Mouse (Mus musculus) brain, embryonic 18.5 days (tissue): ENCODE measurements around the gene Slco2a1.

Experiments
- DNase-seq: peaks from one replicate; pipeline ENCODE4 v3.0.0-alpha.2; 2012; ENCODE audit warnings: low read depth, low spot score

The Slco2a1 gene

DNA sequence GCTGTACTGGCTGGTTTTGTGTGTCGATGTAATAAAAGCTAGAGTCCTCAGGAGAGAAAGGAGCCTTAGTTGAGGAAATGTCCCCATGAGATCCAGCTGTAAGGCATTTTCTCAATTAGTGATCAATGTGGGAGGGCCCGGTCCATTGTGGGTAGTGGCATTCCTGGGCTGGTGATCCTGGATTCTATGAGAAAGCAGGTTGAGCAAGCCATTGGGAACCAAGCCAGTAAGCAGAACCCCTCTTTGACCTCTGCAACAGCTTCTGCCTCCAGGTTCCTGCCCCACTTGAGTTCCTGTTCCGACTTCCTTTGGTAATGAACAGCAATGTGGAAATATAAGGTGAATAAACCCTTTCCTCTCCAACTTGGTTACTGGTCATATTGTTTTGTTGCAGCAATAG lies 6.1 kb upstream of the Slco2a1 start:
- no peak for DNase-seq

DNA sequence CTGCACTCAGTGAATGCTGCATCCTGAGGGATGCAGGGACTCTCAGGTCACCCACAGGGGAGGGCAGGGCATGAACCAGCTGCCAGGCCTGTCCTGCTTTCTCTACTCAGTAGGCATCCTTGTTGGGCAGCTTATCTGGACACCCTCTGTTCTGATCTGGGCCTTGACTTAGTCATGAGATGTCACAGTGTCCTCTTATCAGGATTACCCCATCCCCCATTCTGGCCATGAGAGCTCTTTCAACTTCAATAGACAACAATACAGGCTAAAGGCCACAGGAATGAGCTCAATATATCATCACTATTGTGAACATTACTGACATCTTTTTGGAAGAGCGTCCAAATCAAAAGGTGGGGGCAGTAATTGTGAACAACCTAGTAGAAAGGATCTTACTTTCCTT lies 3.4 kb upstream of the Slco2a1 start:
- no peak for DNase-seq

DNA sequence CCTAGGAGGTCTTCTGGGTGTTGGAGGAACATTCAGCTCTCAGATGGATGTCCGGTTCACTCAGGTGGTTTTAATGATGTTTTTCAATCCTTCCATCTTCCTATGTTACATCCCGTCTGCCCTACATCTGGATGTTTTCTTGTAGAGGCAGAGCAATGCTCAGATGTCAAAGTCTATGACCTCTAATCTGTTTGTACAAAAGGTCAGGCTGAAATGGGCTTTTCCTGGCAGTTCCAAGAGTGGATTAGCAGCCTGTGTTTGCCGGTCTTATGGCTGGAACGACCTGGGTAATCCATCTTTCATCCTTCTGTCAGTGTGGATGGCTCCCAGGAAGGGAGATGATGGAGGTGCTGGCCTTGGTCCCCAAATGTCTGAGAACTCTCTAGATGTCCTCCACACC lies 2.6 kb upstream of the Slco2a1 start:
- DNase-seq = no peak

DNA sequence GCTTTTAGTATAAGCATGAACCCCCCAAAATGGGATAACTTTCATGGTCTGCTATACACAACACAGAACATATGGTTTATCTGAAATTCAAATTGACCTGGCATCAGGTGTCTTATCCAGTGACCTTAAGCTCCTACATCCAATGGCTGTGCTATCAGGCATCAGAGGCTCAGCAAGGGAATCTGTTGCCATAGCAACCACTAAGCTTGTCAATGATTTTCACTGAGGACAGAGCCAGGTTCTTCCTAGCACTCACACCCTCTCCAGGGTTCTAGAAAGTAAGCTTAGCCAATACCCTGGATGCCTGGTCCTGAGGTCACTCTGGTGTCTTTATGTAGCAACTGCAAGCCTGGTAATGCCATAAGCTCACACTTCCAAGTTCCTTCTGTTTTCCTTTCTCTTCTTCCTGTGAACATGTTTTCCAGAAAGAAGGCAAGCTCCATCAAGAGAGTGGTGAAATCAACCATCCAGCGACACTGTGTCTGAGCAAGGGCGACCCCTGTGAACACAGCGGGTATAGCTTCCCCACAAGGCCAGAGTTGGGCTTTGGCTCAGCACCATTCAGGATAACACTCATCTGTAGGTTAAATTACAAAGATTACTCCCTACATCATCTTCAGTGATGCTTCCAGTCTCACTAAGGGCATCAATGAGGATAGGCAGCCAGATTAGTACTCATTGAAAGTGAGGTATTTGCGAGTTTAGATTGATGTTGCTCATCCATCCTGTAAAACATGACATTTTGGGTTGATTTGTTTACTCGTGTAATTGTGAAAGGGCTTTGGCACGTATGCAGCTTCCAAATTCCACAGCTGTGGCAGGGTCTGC lies 2.0 kb downstream of the Slco2a1 start:
- DNase-seq = peak; percentile 36

DNA sequence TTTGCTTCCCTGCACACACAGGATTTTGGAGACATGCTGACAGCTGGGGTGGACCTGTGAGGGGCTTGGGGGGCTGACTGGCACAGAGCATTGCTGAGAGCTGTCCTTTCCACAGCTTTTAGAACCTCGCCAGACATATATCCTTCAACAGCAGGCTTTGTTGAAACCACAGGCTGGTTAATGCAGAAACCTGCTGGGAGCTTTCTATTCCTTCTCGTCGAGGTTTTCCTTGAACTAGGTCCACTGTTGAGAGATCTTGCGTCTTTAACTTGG lies 2.6 kb downstream of the Slco2a1 start:
- no peak for DNase-seq

DNA sequence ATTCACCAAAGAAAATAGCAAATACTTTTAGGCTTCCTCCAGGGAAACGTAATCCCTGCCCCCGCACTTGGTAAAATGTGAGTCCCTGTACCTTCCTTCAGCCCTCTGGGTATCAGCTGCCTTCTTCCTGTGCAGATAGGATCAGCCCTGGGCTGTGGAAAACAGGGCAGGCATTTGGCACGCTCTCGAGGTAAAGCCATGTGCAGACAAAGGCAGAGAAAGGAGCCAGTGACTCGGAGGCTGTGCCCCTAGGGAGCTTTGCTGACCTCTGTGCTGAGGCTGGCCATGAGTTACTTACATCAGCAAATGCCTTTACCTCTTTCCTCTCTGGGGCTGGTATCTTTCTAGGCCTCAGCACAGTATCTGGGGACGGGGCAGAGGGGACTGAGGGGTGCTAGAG lies 4.4 kb downstream of the Slco2a1 start:
- DNase-seq = no peak

DNA sequence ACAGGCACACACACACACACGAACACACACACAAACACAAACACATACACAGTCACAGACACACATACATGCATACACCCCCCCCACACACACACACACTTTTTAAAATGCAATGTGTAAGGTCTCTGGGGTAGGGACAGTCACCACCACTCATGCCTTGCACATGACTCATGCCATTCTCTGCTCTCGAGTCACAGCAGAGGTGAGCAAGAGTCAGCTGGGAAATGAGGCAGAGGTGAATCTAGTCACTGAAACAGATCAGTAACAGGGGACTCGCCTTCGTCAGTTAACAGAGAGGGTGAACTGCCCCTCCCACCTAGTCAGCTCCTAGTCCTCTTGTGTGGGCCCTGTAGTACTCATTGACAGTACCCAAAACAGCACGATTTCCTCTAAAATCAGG lies 5.3 kb downstream of the Slco2a1 start:
- DNase-seq = no peak

DNA sequence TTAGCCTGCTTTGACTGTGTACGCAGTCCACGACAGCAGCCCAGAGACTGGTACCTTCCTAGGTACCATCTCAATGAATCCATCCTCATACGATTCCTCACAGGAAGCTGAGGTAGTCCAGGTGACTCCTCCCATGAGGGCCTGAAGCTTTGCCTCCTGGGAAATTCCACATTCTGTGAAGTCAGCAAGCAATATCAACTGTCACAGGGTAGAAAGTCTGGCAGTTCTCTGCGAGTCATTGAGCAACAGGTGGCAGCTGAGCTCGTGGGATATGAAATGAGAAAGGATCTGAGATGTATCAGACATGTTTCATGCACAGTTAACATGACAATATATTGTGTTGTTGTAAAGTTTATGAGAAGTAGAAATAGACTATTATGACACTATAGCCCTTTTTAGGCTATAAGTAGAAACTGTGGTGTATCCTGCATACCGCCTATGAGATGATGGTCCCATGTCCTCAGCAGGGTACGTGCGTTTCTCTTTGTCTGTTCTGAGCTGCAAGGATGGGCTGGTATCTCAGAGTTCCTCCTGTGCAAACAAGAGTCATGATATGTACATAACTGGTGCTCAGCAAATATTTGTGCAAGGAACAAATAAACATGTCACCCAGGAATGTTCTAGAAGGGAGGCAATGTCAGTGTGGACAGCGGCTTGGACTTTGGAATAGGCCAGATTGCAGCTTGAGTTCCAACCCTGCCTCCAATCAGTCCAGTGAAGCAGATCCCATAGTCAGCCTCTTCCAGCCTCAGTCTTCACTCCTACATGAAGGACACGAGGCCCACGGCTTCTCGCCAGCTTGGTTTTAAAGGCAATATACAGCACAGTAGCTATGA lies 7.5 kb downstream of the Slco2a1 start:
- no peak for DNase-seq

DNA sequence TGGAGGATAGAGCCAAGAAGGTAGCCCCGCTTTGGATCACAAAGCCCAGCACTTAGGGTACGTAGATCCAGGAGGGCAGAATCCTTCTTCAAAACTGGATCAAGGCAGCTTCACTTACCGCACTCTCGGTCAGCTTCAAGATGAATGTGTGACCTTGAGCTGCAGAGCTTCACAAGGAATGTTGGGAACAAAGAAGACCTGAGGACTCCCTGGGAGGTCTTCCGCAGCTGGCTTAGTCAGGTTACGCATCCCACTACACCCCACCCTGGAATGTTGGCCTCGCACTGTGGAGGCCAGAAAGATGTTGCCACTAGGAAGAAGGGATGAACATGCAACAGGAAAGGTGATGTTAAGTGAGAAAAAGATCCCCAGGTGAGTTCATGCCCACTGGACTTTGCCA lies 11.9 kb downstream of the Slco2a1 start:
- no peak for DNase-seq

DNA sequence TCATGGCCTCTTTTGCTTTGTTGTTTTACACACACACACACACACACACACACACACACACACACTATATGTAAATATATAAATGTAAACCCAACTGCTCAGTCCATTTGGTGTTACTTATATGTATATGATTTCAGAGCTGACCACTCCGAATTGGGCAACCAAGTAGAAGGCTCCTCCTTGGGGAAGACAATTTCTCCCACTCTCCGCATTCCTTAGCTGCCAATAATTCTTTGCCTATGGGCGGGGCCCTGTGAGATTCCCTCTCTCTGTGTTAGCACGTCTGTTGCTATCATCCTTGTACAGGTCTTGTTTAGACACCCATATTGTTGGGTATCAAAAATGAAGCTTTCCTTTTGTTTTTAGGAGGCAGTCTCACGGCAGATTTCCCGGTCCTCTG lies 15.8 kb downstream of the Slco2a1 start:
- DNase-seq = no peak

DNA sequence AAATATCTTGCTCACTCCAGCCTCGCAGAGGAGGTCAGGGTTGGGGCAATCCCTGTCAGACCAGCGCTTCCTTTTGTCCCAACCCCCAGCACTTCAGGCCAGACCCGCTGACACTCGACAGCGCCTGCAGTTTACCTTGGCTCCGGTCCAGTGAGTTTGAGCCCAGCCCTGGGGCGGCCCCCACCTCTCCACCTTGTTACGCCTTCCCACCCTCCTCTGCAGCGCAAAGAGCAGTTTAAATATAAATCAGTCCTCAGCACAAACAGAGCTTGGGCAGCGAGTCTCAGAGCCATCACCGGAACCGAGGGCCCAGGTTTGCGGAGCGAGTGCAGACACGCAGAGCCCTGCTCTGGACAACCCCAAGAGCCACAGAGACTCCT lies 19.2 kb downstream of the Slco2a1 start:
- no peak for DNase-seq

DNA sequence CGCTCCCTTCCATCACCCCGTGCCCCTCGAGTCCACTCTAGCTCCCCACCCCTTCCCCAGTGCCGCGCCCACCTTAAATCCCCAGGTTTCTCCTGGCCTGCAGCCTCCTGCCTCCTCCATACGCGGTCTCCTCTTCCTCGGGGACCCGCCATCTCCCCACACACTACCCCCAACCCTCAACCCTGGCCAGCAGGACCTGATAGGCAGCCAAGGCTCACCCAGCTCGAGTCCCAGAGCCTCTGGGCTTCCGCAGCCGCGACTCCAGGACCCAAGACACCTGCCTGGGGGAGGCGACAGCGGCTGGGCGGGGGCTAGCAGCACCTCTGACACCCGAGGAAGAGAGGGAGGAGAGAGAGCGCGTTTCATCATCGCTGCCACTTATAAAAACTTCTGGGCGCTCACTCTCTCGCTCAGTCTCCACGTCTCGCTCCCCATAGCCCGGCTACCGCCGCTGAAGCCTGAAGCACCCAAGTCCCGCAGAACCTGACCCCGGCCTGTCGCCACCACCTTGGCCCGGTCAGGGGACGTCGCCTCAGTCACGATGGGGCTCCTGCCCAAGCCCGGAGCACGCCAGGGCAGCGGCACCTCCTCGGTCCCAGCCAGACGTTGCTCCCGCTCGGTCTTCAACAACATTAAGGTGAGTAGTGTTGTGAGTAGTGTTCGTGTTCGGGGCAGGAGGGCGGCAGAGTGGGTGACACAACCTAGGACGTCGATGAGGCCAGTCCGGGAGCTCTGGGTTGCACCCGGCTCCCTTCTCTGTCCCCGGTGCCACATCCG lies 19.8 kb downstream of the Slco2a1 start:
- DNase-seq = no peak

DNA sequence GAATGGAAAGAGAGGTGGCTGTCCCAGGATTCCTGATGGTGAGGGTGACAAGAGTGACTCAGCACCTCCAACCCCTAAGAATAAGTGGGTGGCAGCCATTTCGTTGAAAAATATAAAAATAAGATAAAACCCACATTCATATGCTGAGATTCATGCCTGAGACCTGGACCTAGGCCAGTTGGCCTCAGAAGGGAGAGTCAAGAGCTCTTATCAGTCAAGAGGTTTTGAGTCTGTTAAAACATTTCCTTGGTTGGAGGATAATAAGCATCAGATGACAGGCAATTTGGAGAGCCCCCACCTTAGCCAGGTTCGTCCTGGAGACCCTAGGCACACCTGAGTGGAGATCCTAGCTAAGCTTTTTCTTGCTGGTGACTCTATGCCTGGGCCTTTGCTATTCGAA lies 21.6 kb downstream of the Slco2a1 start:
- no peak for DNase-seq

DNA sequence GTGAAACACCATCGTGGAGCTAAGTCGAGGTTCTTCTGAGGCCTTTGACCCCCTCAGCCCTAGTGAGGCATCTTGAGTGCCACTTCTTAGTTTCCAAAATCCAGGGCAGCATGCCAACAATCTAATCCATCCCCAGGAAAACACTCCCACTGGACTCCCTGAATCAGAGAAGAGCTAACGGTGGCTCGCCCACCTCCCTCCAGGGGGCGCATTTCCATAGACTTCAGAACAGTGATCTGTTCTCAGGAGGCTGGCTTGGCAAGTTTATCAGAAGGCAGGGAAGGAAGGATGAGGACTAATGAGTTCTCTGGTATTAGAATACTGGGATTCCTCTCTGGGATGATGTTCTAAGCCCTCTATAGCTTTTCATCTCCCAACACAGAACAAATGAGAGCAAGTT lies 24.9 kb downstream of the Slco2a1 start:
- DNase-seq = no peak

DNA sequence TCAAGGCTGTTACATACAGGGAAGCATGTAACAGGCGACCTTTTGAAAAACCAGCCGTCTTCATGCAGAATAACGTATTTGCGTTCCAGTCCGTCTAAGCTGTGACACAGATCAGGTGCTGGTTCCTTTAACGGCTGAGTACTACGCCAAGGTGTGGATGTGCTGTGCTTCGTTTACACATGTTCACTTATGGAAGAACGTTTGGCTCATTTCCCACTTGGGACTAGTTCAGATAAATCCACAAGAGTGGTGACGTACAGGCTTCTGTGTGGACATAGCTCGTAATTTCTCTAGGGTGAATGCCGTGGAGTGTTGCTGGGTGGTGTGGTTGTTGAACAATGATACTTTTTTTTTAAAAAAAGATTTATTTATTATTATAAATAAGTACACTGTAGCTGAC lies 26.2 kb downstream of the Slco2a1 start:
- DNase-seq = no peak

DNA sequence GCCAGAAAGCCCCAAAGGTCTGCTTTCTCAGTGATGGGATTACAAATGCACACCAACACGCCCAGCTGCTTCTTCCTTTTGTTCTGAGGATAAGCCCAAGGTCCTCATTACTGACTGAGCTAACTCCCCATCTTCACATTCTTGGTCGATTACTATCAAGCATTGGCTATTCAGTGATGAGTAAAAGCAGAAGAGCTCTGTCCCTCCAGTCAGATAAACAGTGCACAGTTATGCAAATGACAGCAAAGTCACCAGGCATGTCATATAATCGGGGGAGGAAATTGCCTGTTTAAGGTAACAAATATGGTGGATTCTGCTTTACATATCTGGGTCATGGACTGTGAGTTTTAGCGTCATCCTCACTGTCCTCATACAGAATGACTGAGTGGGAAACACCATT lies 35.6 kb downstream of the Slco2a1 start:
- no peak for DNase-seq

DNA sequence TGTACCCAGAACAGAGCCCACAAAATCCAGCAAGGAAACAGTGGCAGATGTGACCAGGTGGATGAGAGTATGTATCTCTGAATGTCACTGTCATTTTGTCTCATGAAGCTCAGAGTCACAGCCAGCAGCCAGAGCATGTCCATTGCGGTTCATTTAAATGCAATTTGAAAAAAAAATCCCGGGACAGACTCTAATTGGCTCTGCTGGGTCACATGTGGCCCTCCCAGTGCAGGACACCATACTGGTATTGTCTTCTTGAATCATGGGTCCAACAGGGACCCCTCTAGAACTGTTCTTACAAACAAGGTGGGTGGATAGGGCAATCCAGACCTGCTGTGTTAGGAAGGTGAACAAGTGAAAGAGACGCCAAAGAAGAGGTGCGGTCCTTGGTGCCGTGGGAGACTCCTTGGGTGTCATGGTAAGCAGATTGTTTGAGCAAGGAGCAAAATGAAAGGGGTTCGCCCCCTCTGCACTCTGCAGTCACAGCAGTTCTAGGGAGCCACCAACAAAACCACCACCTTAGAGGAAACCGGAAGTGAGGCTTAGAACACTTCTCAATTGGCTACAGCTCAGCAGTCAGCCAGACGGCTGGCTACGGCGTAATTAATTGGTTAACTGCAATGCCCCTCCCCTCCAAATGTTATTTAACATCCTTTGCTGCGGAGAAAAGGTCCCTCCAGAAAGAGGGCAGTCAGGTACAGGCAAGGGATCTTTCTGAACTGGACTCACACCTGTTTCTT lies 38.8 kb downstream of the Slco2a1 start:
- no peak for DNase-seq

DNA sequence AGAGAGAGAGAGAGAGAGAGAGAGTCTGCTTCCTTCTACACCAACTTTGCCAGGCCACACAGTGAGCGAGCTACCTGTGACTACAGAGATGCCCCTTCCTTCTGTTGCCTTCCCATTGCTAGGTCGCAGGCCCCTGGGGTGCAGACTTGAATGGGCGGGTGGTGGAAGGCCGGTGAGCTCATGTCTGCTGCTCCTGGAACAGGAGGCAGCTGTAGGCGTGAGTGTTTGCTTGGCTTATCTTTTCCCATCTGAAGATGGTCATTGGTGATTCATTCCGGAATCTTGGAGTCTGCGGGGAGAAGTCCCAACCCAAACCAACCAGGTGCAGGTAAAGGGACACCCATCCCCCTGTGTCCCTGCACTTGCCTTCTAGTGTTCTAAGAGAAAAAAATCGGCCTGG lies 40.5 kb downstream of the Slco2a1 start:
- DNase-seq = no peak

DNA sequence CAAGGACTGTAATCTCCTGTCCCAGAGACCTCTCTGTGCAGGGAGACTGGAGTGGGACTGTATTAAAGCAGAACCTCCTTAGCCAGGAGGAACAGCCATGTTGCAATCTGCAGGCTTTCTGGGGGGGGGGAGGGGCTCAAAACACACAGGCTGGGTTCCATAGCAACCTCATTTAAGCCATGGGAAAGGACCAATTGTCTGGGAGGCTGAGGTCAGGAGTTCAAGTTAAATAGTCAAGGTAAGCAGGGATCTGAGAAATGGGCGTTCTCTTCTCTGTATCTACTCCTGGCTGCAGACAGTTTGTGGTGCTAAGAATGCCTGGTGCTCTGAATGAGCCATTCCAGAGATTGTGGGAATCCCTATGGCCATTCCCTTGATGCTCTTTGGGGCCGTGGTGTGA lies 41.5 kb downstream of the Slco2a1 start:
- DNase-seq = no peak

DNA sequence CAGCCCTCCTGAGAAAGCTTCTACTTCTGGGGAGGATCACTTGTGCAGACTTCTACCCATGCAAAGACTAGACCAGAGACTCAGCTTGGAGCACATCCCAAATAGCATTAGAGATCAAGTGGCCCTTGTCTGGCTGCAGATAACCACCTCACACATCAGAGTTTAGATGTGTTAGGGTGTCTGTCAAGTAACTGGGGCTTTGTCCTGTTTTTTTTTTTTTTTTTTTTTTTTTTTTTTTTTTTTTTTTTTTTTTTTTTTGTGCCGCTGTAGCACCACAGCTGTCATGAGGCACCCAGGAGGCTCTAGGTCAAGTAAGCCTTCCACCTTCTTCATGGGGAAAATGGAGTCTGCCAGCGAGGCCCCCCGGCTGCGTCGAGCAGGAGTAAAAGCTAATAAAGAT lies 42.7 kb downstream of the Slco2a1 start:
- DNase-seq = no peak

DNA sequence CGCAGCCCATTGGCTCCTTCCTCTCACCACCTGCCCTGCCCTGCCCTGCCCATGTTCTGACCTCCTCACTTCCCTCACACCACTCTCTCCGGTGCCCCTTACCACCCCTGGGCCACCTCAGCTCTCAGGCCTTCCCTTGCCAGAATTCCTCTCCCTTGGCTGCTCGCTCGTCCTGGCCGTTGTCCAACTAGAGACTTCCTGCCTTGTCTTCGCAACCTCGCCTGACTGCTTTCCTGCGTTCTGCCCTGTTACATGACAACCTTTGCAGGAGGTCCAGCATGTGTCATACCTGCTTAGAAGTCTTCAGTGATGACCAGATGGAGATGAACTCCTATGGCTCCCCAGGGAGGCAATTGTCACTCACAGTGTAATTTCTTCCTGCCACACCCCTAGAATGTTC lies 43.7 kb downstream of the Slco2a1 start:
- DNase-seq = no peak

DNA sequence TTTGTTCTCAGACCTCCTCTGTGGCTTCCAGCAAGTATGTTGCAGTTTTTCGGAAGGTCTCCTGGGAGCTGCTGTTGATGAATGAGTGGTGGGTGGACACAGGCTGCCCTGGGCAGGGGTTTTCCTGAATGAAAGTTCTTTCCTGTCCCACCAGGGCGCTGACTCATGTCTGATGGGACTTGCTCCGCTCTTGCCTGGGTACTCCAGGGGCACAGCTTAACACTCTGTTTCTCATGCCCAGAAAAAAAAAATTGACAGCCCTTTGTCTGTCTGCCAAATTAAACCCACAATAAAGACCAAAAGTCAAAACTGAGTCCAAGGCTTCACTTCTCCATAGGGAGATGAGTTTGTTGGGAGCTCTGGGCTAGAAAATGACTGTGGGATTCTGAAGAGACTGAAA lies 44.9 kb downstream of the Slco2a1 start:
- no peak for DNase-seq
